Mouse (Mus musculus) heart, postnatal 10 days (tissue): ENCODE results near the gene Slc9a4. TPM values are rescaled to one million over a fixed set of nuclear protein-coding genes. Genes with fewer than 3 reads are reported as not detected.
"Not testable (repeated sequence)": the region's sequence is repeated elsewhere in the genome, so short reads cannot be mapped to it uniquely, and the experiment has no call there.

ENCODE experiments used
- DNase-seq, 2 experiments: peaks; one replicate each; pipeline ENCODE4 v3.0.0; 2021
- intact Hi-C: fragments of 180-260 bp; cut with DNase I; formaldehyde crosslinking; loops from one replicate; pipeline ENCODE4 v1.15.1; 2025
- total RNA-seq, 2 experiments: library from RNA; stranded (reverse); gene quantifications; 2 replicates each; pipeline ENCODE4 v1.2.3; 2021

The Slc9a4 gene
- total RNA-seq, result not detected

DNA sequence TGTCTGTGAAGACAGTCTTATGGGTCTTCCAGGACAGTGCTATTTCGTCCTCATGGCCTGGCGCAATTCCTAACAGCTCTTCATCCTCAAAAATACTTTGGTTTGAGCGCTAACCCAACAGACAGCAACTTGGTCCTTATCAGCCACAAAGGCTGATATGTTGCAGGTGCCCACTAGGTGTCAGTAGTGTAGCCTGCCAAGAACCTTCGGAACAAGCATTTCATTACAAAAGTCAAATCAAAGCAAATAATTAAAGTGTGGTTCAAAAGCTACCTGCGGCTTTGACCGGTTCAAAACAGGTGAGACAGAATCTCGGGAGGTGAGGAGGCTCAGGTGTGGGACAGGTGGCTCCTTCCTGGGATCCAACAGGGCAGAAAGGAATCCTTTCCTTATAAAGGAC lies at the start of gene Slc9a4:
Slc9a4 (plus strand) TSS at position 298 of the 400 bp plus-strand sequence.
- DNase-seq, result peak; percentile 29 to 53
- intact Hi-C loops, result loop anchor here (5.0 kb wide), 2 partner anchors 78 to 188 kb away; no protein-coding TSS in a partner anchor

DNA sequence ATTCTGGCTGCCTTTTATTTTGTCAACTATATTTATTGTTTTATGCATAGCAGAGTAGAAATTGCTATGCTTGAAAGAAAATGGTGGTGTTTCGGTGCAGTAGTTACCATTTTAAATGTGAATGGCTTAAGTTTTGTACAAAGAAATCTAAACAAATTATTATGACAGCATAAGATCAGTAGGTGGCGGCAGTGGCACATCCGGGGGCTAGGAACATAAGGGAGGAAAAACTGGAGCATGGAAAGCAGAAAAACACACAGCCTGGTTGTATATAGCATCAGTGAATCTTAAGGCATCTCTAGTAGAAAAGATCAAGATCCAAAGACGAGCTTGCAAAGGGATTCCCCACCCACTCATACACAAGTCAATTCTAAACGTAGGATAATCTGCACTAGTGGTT lies 42.3 kb upstream of the Slc9a4 start:
- peak in 1 of 2 experiments; percentile 10 for DNase-seq
- intact Hi-C loops, result no loop called here

DNA sequence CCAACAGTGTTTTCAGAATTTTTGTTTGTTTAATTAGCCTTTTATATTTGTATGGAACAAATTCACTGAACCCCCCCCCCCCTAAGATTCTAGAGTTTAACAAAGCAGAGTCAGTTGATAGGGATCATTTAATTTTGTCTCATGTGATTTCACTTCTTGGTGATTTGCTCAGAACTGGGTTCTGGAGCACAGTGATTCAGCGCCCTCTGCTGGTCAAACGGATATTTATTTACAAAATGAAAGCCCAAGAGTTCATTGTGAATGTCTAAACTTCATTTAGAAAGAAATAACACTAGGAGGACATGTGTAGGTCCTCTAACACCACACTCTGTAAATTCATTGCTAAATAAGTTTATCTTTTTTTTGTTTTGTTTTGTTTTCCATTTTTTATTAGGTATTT lies 35.2 kb upstream of the Slc9a4 start:
- DNase-seq, result peak; percentile 57 to 81
- intact Hi-C loops, result loop anchor here (1.0 to 10.0 kb wide), 4 partner anchors 164 to 930 kb away; no protein-coding TSS in a partner anchor

DNA sequence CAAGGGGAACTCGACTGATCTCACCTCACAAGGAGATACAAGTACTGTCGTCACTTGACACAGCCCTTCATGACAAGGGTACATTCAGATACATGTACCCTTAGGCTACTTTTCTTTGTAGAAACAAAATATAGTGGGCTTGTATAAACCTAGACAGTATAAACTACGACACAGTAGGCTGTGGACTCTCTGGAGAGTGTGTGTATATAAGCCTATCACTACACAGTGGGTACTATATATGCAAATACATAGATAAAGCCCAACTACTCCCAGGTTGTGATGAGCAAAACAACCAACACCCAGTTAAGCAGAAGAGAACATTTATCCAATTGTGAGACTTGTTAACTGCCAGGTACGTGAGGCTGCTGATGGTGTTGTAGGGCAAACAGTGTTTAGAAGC lies 33.2 kb upstream of the Slc9a4 start:
- intact Hi-C loops, result loop anchor here (10.0 kb wide), 2 partner anchors 542 to 932 kb away; no protein-coding TSS in a partner anchor
- DNase-seq, result no peak

GRCm38 (mm10) chr1:40547064-40547572 lies 32.8 kb upstream of the Slc9a4 start:
- DNase-seq, result no peak
- intact Hi-C loops, result loop anchor here (10.0 kb wide), 2 partner anchors 542 to 932 kb away; no protein-coding TSS in a partner anchor

DNA sequence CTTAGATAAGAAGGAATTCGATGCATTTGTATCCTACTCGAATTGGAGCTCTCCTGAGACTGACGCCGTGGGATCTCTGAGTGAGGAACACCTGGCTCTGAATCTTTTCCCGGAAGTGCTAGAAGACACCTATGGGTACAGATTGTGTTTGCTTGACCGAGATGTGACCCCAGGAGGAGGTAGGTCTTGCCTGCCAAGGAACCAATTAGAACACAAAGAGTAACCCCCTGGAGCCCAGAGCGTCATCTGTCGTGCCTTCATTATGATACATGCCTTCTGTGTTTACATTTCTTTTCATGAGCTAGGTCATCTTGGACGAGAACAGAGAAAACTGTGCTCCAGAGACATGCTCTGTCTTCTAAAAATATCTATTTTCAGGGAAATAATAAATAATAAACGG lies 32.1 kb upstream of the Slc9a4 start:
- intact Hi-C loops, result loop anchor here (10.0 kb wide), 2 partner anchors 543 to 933 kb away; no protein-coding TSS in a partner anchor
- no peak for DNase-seq

DNA sequence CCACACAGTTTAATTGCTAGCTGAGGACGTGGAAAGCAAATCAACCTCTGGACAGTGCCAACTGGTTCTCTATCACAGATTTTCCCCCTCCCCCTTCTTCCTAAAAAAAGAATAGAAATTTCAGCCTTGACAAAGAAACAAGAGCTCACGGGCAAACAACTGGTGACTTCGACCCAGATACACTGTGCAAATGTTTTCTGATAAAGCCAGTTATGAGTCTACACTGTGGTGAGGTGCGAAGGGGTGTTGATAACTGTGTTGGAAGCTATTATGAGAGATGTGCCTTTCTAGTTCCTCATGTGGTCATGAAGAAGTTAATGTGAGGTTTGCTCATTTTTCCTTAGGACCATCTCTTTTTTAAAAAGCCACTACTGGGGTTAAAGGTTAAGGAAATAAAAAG lies 10.5 kb upstream of the Slc9a4 start:
- DNase-seq, result no peak
- intact Hi-C loops, result no loop called here

GRCm38 (mm10) chr1:40580269-40580668 lies 388 bp downstream of the Slc9a4 start:
- intact Hi-C loops, result loop anchor here (5.0 kb wide), 1 partner anchor 77 kb away; no protein-coding TSS in a partner anchor

DNA sequence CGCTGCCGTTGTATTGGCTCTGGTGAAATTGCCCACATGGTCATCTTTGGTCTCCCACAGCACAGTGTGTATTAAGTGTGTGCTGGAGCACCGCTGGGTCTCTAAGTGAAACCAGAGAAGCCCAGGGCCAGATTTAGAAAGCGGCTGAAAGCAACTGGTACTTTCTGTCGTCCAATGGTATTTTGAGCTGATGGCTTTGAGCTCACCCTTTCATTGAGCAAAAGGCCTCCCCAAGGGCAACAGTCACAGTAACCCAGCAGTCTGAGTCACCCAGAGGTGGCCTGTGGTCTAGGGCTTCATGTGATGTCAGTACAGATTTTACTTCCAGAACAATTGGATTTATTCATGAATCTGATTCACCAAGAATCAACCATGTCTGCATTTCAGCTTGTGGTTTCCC lies 6.9 kb downstream of the Slc9a4 start:
- intact Hi-C loops, result no loop called here
- peak; percentile 4 to 5 for DNase-seq

More at GRCm38 (mm10) chr1:40580269-40580668, 388 bp downstream of the Slc9a4 start:
- DNase-seq, result no peak

DNA sequence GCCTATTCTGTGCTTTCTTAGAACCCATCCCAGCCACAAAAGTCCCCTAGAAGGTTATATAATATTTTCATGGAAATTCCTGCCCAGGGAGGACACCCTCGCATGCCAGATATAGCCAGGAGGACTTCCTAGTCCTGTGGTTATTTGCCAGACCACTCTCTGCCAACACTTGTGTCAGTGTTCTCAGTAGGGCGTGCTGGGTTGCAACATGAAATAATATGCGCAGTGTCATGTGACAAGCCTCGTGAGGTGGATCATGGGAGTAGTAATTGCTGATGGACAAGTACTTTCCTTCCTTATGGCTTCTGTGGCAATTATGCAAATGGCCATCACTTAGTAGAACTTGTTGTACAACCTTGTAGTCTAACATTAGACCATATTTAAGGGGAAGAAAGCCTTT lies 11.1 kb downstream of the Slc9a4 start:
- intact Hi-C loops, result no loop called here
- DNase-seq, result no peak

DNA sequence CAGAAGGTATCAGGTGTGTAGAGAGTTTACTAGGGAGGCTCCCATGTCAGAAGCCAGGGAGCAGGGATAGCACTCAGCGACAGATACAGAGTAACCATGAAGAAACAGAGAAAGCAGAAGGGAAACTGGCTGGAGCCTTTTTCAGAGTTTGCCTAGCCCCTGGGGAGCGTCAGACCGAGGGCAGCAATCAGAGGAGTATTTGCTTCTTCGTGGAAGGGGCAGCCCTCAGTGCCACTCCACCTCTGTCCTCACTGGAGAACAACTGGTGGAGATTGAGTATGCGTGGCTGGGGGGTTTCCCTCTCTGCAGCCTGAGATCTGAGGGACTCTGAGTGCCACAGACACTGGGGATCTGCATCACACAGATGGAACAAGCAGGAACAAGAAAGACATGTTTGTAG lies 17.9 kb downstream of the Slc9a4 start:
- intact Hi-C loops, result no loop called here
- no peak for DNase-seq

DNA sequence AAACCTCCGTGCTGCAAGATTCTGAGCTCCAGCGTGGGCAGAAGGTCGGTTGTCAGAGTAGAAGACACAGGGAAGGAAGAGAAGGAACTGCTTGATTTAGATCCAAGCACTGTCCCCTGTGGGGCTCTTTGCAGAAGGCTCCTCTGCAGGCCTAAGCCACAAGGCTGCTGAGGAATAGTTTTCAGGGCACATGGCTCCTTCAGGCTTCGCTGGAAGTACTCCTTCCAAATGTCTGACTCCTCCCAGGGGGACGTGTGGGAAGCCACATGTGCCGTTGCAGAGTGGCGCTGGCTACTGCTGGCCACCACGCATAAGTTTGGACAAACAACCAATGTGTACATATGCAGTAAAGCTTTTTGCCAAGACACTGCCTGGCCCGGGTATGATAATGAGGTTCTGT lies 19.8 kb downstream of the Slc9a4 start:
- intact Hi-C loops, result not testable (repeated sequence)
- peak in 1 of 2 experiments; percentile 16 for DNase-seq

DNA sequence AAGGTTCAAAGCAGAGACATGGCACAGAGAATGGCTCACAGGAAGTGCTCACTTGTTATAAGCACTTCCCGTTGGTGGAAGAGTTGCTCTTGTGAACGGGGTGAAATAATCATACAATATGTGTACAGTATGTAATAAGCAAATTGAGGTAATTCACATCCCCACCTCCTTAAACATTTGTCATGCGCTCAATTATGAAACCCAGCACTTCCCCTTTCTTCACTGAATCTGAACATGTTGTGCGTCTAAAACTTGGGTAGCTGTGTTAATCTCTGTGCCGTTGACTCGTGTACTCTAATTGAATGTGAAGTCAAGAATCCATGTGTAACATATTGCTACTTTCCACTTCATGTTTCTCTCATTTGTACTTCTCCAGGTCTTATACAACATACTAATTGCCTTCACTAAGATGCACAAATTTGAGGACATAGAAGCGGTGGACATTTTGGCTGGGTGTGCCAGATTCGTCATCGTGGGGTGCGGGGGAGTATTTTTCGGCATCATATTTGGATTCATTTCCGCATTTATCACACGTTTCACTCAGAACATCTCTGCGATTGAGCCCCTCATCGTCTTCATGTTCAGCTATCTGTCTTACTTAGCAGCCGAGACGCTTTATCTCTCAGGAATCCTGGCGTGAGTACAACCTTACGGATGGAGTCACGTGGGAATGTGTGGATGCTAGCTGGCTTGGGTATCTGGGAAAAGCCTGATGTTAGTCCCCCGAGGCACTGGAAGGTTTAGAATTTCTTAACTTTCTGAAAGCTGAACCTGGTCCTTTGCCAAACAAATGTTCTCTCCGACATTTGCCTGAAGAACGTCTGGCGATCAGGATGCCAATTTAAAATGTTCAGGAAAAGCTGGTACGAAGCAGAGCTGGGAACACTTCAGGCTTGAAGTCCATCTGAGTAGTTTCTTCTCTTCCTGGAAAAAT lies 20.8 kb downstream of the Slc9a4 start:
- peak; percentile 40 to 41 for DNase-seq
- intact Hi-C loops, result no loop called here

- intact Hi-C loops, result no loop called here
- no peak for DNase-seq
Observed at GRCm38 (mm10) chr1:40601461-40601860, 21.6 kb downstream of the Slc9a4 start.

- DNase-seq, result no peak
- intact Hi-C loops, result no loop called here
Observed at GRCm38 (mm10) chr1:40613219-40613618, 33.3 kb downstream of the Slc9a4 start.

DNA sequence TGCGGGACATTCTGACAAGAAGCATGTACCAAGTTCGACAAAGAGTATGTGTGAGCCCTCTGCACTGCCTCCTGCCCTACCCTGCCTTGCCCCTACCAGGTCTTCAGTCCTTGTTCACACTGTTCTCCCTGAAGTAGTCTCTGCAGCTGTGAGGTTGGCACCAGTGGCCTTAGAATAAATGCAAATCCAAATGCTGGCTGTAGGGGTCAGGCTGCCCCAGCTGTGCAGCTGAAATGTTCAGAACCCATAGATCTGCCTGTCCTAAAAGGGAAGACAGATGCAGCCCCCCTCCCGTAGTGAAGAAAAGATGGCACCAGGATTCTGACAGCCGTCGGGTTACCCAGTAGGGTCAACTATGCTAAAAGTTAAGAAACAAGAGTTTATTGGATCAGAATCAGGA lies 39.2 kb downstream of the Slc9a4 start:
- DNase-seq, result peak; percentile 21 to 46
- intact Hi-C loops, result loop anchor here (2.0 to 5.0 kb wide), 2 partner anchors 38 to 150 kb away; no protein-coding TSS in a partner anchor

- no peak for DNase-seq
- intact Hi-C loops, result loop anchor here (2.0 to 5.0 kb wide), 2 partner anchors 37 to 149 kb away; no protein-coding TSS in a partner anchor
Observed at GRCm38 (mm10) chr1:40619871-40620270, 40.0 kb downstream of the Slc9a4 start.

GRCm38 (mm10) chr1:40624954-40625353 lies 45.1 kb downstream of the Slc9a4 start:
- DNase-seq, result no peak
- intact Hi-C loops, result no loop called here

- DNase-seq, result no peak
- intact Hi-C loops, result no loop called here
Observed at GRCm38 (mm10) chr1:40626954-40627353, 47.1 kb downstream of the Slc9a4 start.

GRCm38 (mm10) chr1:40628443-40628842 lies 48.6 kb downstream of the Slc9a4 start:
- no peak for DNase-seq
- intact Hi-C loops, result no loop called here

DNA sequence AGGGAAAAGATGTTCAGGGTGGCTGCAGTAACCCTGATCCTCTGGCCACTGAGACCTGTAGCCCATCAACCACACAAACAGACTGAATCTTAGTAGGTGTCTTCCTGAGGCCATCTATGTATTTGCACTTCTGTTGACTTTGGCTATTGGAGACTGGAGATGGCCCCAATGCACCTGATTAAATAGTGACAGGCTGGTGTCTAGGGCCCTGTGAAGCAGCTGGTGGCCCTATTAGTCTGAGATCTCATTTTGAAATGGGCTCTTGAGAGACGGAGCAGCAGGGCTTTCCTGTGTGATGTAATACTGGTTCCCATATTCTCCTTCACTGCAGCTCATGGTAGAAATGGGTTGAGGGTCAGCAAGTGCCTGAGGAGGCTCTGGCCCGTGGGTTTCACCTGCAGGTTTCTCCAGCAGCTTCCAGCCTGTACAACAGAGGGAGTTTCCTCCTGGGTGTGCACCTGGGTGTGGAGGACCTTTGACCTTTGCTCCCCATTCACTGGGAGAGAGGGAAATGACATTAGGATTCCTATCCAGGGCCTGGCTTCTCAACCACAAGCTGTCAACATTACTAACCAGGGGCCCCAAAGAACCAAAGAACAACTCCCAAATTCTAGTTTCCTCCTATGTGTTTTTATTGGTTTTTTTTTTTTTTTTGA lies 52.7 kb downstream of the Slc9a4 start:
- intact Hi-C loops, result no loop called here
- DNase-seq, result no peak
